Mouse (Mus musculus) effector memory CD4-positive, alpha-beta T cell, adult 5 months (primary cell): ENCODE results near the gene Cfap300. TPM values are rescaled to one million over a fixed set of nuclear protein-coding genes. Genes with fewer than 3 reads are reported as not detected.

Source experiments
- polyA plus RNA-seq: library from polyadenylated mRNA; unstranded; fragments of 100-300 nt; shearing (Covaris generic); gene quantifications from one replicate; pipeline ENCODE4 v1.2.1, GENCODE M21; 2017

Gene Cfap300
- polyA plus RNA-seq = 0.47 TPM

GRCm38 (mm10) chr9:8042338-8043043 lies at the start of gene Cfap300:
Cfap300 (minus strand) TSS chr9:8042823.

DNA sequence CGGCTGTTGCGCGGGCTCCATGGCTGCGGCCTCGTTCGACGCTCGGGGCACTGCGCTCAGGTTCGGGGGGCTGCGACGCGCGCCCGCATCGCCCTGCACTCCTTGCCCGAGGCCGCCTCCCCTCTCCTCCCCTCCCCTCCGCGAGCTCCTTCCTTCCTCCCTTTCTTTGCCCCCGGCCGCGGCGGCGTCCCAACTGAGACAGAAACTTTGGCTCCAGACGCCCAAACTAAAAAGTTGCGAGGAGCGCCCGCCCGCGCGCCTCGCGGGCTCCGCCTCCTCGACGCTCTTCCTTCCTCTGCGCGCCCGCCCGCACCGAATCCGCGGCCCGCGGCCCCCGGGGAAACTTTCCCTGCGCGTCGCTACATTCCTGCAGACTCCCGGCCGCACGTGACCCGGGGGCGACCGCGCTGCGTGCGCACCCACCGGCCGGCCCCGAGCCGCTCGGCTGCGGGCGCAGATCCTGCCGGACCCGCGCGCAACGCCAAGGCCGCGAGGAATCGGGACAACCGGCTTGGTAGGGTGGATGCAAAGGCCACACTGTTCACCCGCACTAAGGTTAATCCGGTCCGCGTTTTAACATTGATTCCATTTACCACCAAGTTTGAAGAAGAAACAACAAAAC lies 38.1 kb downstream of the Cfap300 start, which contains the start of gene Yap1:
Yap1 (minus strand) TSS at position 227 of the 622 bp plus-strand sequence.

Other genes starting within 250 kb of the Cfap300 start
- gene Birc2, start 205.8 kb downstream of the Cfap300 start, polyA plus RNA-seq = 143 TPM
- gene Birc3, start 169.6 kb downstream of the Cfap300 start, polyA plus RNA-seq = 243 TPM
- not detected for gene Yap1, start 38.2 kb downstream of the Cfap300 start, polyA plus RNA-seq
- gene Cep126, start 91.5 kb upstream of the Cfap300 start, polyA plus RNA-seq = 0.20 TPM